Mouse (Mus musculus): ENCODE results near the gene Gp1bb.

GRCm38 (mm10) chr16:18617370-18618065 lies 4.7 kb downstream of the Gp1bb start:
- TF ChIP-seq CTCF (IDR thresholded peaks at IDR 0.05; ENCODE audit: control insufficient read depth, insufficient read depth, insufficient read length), result peak; percentile 83
- TF ChIP-seq USF1 (IDR thresholded peaks at IDR 0.05; ENCODE audit: low read depth), result no peak
- TF ChIP-seq CEBPB (IDR thresholded peaks at IDR 0.05; ENCODE audit: low read depth), result no peak
- TF ChIP-seq MAX (IDR thresholded peaks at IDR 0.05), result no peak
- no peak for TF ChIP-seq MYOG (IDR thresholded peaks at IDR 0.05; ENCODE audit: control insufficient read depth, extremely low read depth, insufficient read length)
- no peak for TF ChIP-seq MYOD1 (IDR thresholded peaks at IDR 0.05; ENCODE audit: control insufficient read depth, insufficient read length, low read depth)
- TF ChIP-seq FOSL1 (IDR thresholded peaks at IDR 0.05; ENCODE audit: insufficient read depth, low read length, poor library complexity, severe bottlenecking), result no peak

Measured in C2C12 (cell line).